Mouse (Mus musculus): ENCODE measurements at regions not wholly inside any gene's neighbourhood (a gene's known extent, or its start where the extent isn't known, plus 50 kb on each side); places are given as distances from the start of the nearest gene placed in this dataset.

DNA sequence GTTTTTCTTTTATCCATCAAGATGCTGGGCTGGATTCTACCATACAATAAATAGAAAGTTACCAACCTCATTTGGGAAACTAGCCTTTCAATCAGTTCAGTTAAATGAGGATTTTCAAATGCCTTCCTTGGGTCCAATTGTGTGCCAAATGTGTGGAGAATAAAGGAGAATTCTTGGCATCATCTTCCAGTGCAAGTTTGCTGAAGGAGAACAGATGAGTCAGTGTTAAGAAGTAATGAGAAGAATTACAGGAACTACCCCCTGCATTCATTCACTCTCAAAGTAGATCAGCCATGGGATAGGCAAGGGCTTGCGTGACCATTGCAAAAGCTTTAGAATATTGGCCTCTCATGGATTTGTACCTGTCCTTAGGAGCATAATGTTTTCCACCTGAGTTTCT, 193.4 kb upstream of the Man1a start:
- 63% methylated on average over 1 of the region's 1 CpGs for WGBS (ENCODE audit: insufficient replicate concordance)
- Histone ChIP-seq H3K4me3 (ENCODE audit: low read depth, low read length) (no peak overlapping the region), H3K36me3 (replicated peaks; ENCODE audit: insufficient read depth, low read length) (no peaks in the 10 kb centered on the region), H3K27me3 (ENCODE audit: insufficient read depth, low read length) (no peaks in the 10 kb centered on the region), H3K4me2 (ENCODE audit: low read depth, low read length) (no peak overlapping the region), H3K4me1 (ENCODE audit: insufficient read depth) (no peaks in the 10 kb centered on the region), H3K27ac (ENCODE audit: low read depth) (no peak overlapping the region), H3K9ac (replicated peaks) (no peak overlapping the region), H3K9me3 (ENCODE audit: low read length) (no peaks in the 10 kb centered on the region)
- ATAC-seq: peak; percentile 80; the same call in 1 of the 2 replicates
- TF ChIP-seq EP300 (IDR thresholded peaks at IDR 0.05; ENCODE audit: low read depth) (no peak), CTCF (IDR thresholded peaks at IDR 0.05; ENCODE audit: low read depth) (no peak)
- DNase-seq: no peak

DNA sequence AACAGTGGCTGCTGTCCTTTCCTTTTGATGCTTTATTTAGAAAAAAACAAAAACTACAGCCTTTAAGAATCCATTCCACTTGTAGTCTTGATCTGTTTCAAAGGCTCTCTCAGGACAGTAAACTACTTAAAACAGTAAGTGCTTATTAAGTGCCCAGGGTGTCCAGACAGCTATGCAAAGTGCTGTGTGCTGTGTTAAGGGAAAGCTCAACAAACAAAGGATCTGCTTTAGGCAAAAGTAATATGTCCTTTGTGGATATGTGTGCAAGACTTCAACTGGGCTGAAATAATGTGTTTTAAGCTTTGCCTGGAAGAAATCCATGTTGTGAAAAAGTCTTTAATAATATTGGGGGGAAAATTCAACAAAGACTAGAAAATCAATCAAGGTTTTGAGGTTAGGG, 192.9 kb upstream of the Man1a start:
- Histone ChIP-seq H3K27ac (ENCODE audit: low read depth) (no peak overlapping the region), H3K9ac (replicated peaks) (no peak overlapping the region), H3K9me3 (ENCODE audit: low read length) (no peaks in the 10 kb centered on the region), H3K27me3 (ENCODE audit: insufficient read depth, low read length) (no peaks in the 10 kb centered on the region), H3K4me1 (ENCODE audit: insufficient read depth) (no peaks in the 10 kb centered on the region), H3K4me2 (ENCODE audit: low read depth, low read length) (no peak overlapping the region), H3K4me3 (ENCODE audit: low read depth, low read length) (no peak overlapping the region), H3K36me3 (replicated peaks; ENCODE audit: insufficient read depth, low read length) (no peaks in the 10 kb centered on the region)
- ATAC-seq (no peak), DNase-seq (no peak)
- TF ChIP-seq EP300 (IDR thresholded peaks at IDR 0.05; ENCODE audit: low read depth): no peak
- TF ChIP-seq CTCF (IDR thresholded peaks at IDR 0.05; ENCODE audit: low read depth): no peak

DNA sequence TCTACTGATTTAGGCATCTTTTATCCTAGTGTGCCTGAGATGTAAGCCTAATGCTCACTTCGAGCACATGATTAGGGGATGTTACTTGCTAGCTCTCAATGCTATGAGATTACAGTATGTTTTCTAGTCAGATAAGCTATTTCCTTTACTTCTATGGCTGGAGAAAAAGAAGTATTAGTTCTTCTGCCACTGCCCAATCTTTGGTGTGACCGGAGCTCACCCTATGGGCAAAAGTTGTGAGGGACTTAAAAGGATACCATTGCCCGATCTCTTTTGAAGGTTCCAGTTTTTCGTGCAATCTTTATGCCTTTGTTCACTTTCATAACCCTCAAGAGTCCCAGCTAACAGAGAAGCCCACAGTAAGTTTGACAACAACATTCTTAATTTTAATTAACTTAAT, 190.2 kb upstream of the Man1a start:
- Histone ChIP-seq H3K4me2 (ENCODE audit: low read depth, low read length) (no peak overlapping the region), H3K27me3 (ENCODE audit: insufficient read depth, low read length) (no peaks in the 10 kb centered on the region), H3K4me3 (ENCODE audit: low read depth, low read length) (no peak overlapping the region), H3K36me3 (replicated peaks; ENCODE audit: insufficient read depth, low read length) (no peaks in the 10 kb centered on the region), H3K9ac (replicated peaks) (no peak overlapping the region), H3K4me1 (ENCODE audit: insufficient read depth) (no peaks in the 10 kb centered on the region), H3K27ac (ENCODE audit: low read depth) (no peak overlapping the region), H3K9me3 (ENCODE audit: low read length) (no peaks in the 10 kb centered on the region)
- DNase-seq (no peak), ATAC-seq (no peak)
- TF ChIP-seq CTCF (IDR thresholded peaks at IDR 0.05; ENCODE audit: low read depth) (no peak), EP300 (IDR thresholded peaks at IDR 0.05; ENCODE audit: low read depth) (no peak)
- WGBS (ENCODE audit: insufficient replicate concordance): 72% methylated on average over 4 of the region's 4 CpGs

DNA sequence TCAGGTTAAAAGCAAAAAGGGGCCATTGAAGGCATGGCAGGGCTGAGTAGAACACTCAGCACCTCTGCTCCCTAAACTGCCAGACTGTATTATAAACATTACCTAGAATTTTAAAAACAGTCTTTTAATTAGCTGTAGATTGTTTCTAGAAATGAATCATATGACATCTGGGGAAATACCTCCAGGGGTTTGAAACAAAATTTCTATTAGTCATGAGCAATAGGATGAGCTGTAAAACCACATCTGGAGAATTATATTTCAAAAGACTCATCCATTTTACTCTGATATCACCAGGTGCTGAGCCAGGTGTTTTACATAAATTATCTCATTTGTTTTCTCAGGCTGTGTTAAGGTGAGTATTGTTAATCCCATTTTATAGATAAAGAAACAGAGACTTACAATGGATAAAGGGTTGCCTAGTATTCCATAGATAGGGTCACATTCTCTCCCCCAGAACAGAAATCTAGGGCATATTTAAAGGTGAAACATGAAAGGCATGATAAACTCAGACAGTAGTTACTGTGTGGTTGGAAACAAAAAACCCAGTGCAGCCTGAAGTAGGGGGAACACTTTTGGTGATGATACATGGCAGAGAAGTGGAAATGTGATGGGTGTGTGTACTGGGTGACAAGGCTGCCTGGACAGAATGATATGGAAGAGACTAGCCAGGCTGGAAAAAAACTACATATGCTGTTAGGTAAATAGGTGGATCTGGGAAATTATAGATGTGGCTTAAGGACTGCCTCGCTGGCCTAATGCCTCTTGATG, 178.6 kb upstream of the Man1a start:
- no peak overlapping the region for H3K4me3 ChIP-seq (ENCODE audit: low read depth, low read length)
- no peak overlapping the region for H3K9ac ChIP-seq (replicated peaks)
- H3K27ac ChIP-seq (ENCODE audit: low read depth): no peak overlapping the region
- ATAC-seq (no peak), DNase-seq (no peak)
- H3K36me3 ChIP-seq (replicated peaks; ENCODE audit: insufficient read depth, low read length): no peaks in the 10 kb centered on the region
- WGBS (ENCODE audit: insufficient replicate concordance): 68% methylated on average over 1 of the region's 1 CpGs
- no peaks in the 10 kb centered on the region for H3K9me3 ChIP-seq (ENCODE audit: low read length)
- no peak overlapping the region for H3K4me2 ChIP-seq (ENCODE audit: low read depth, low read length)
- no peaks in the 10 kb centered on the region for H3K27me3 ChIP-seq (ENCODE audit: insufficient read depth, low read length)
- H3K4me1 ChIP-seq (ENCODE audit: insufficient read depth): no peaks in the 10 kb centered on the region
- TF ChIP-seq CTCF (IDR thresholded peaks at IDR 0.05; ENCODE audit: low read depth) (no peak), EP300 (IDR thresholded peaks at IDR 0.05; ENCODE audit: low read depth) (no peak)

DNA sequence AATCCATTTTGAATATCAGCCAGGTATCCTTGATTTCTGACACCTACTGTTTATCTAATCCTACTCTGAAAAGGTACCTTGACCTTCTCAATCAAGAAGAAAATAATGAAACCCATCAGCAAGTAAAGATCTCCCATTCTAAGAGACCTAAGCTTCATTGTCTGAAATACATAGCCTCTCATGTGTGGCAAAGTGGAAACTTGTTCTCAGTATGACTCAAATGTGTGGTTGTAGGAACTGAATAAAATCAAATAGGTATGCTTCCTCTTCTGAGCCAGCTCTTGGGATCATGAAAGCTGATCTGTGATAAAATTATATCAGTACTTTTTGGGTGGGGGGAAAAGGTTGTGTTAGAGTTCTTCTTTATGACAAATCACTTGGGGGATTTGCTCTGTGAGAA, 168.6 kb upstream of the Man1a start:
- Histone ChIP-seq H3K27me3 (ENCODE audit: insufficient read depth, low read length) (no peaks in the 10 kb centered on the region), H3K27ac (ENCODE audit: low read depth) (no peak overlapping the region), H3K4me2 (ENCODE audit: low read depth, low read length) (no peak overlapping the region), H3K9me3 (ENCODE audit: low read length) (no peaks in the 10 kb centered on the region), H3K4me1 (ENCODE audit: insufficient read depth) (no peaks in the 10 kb centered on the region), H3K4me3 (ENCODE audit: low read depth, low read length) (no peak overlapping the region), H3K36me3 (replicated peaks; ENCODE audit: insufficient read depth, low read length) (no peaks in the 10 kb centered on the region), H3K9ac (replicated peaks) (no peak overlapping the region)
- no peak for ATAC-seq
- no peak for DNase-seq
- TF ChIP-seq CTCF (IDR thresholded peaks at IDR 0.05; ENCODE audit: low read depth): no peak
- no peak for TF ChIP-seq EP300 (IDR thresholded peaks at IDR 0.05; ENCODE audit: low read depth)

DNA sequence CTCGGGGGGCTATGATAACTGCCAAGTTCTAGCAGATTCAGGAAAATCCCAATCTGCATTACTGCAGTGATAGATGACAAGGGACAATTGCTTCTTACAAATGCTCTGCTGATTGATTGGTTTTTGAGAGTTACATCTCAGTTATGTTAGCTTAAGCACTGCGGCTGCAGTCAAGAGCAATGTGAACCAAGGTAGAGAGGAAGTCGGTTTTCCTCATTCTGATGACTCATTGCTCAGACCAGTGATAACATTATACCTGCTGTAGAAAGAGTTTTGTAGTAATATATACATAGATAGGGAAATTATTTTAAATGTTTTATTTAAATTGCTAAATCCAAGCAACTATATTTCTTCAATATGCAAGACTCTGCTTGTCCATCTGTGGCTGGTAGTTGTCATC, 126.0 kb upstream of the Man1a start:
- Histone ChIP-seq H3K36me3 (replicated peaks; ENCODE audit: insufficient read depth, low read length) (no peaks in the 10 kb centered on the region), H3K4me2 (ENCODE audit: low read depth, low read length) (no peak overlapping the region), H3K27ac (ENCODE audit: low read depth) (no peak overlapping the region), H3K9ac (replicated peaks) (no peak overlapping the region), H3K4me1 (ENCODE audit: insufficient read depth) (no peaks in the 10 kb centered on the region), H3K27me3 (ENCODE audit: insufficient read depth, low read length) (no peaks in the 10 kb centered on the region), H3K4me3 (ENCODE audit: low read depth, low read length) (no peak overlapping the region), H3K9me3 (ENCODE audit: low read length) (no peaks in the 10 kb centered on the region)
- DNase-seq: no peak
- WGBS (ENCODE audit: insufficient replicate concordance): 62% methylated on average over 3 of the region's 3 CpGs
- no peak for TF ChIP-seq EP300 (IDR thresholded peaks at IDR 0.05; ENCODE audit: low read depth)
- ATAC-seq: no peak

- no peaks in the 10 kb centered on the region for H3K36me3 ChIP-seq (replicated peaks; ENCODE audit: insufficient read depth, low read length)
- TF ChIP-seq CTCF (IDR thresholded peaks at IDR 0.05; ENCODE audit: low read depth): no peak
- TF ChIP-seq EP300 (IDR thresholded peaks at IDR 0.05; ENCODE audit: low read depth): no peak
- H3K4me1 ChIP-seq (ENCODE audit: insufficient read depth): no peaks in the 10 kb centered on the region
- no peak overlapping the region for H3K9ac ChIP-seq (replicated peaks)
- DNase-seq (no peak), ATAC-seq (no peak)
- H3K4me2 ChIP-seq (ENCODE audit: low read depth, low read length): no peak overlapping the region
- no peaks in the 10 kb centered on the region for H3K27me3 ChIP-seq (ENCODE audit: insufficient read depth, low read length)
- H3K4me3 ChIP-seq (ENCODE audit: low read depth, low read length): no peak overlapping the region
- H3K27ac ChIP-seq (ENCODE audit: low read depth): no peak overlapping the region
- H3K9me3 ChIP-seq (ENCODE audit: low read length): no peaks in the 10 kb centered on the region
Observed at GRCm38 (mm10) chr10:54201727-54202126, 125.3 kb upstream of the Man1a start.
